Mouse (Mus musculus): ENCODE measurements around the gene Gal3st4. TPM values are rescaled to one million over a fixed set of nuclear protein-coding genes. Genes with fewer than 3 reads are reported as not detected.

Gal3st4 gene
- polyA plus RNA-seq, 1 experiment from 2014 or later = 0.86 TPM

DNA sequence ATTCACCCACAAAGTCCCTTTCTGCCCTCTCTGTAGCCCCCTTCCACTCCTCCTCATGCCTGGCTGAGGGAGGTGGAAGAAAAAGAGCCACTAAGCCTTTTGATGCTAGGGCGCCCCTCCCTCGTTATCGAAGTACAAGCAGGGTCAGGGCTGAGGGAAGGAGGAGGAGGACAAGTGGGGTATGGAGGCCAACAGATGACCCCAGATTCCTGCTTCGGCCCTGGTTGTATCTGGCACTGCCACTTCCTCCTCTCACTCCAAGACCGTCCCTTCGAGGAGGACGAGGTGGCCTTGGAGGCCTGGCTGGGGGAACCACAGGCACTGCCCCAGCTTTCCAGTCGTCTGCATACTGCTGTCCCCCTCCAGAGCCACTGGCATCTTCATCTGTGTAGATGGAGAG, 1.5 kb upstream of the Gal3st4 start:
- no peak for DNase-seq (ENCODE audit: low spot score)
- Histone ChIP-seq H3K9me3 (replicated peaks; ENCODE audit: low read length) (no peaks in the 10 kb centered on the region), H3K9ac (ENCODE audit: low read depth, low read length) (no peak overlapping the region), H3K4me2 (ENCODE audit: low read length) (no peak overlapping the region), H3K4me3 (replicated peaks; ENCODE audit: low read depth, low read length) (no peak overlapping the region), H3K36me3 (ENCODE audit: insufficient read depth, low read length) (0 out of 2 replicates have a peak, but pooled peaks cover 6% of the 10 kb centered on the region), H3K27ac (no peak overlapping the region), H3K4me1 (replicated peaks; ENCODE audit: insufficient read depth, low read length) (peaks cover 10% of the 10 kb centered on the region; the same call in 1 of the 2 replicates), H3K27me3 (ENCODE audit: insufficient read depth, low read length) (no peaks in the 10 kb centered on the region)
- WGBS = 78% methylated on average over 8 of the region's 8 CpGs
- no peak for TF ChIP-seq CTCF (IDR thresholded peaks at IDR 0.05; ENCODE audit: low read depth)
- ATAC-seq (replicated peaks; ENCODE audit: low FRiP score, low read depth) = no peak

DNA sequence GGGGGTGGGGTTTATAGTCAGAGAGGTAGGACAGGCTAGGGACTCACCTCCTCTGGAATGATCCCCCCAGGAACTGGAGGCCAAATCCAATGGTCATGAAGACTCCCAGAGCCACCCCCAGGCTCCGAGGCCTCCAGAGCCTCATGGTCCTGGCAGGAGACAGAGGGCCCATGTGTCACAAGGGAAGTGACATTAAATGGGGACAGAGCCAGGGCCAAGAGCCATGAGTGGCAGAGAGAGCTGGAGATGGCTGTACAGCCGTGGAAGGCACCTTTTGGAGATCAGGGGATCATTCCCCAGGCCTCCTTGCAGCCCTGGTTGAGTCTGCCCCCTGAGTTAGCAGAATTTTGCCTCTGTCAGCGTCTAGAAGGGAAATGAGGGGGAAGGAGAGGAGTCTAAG, 1.4 kb downstream of the Gal3st4 start:
- no peaks in the 10 kb centered on the region for H3K9me3 ChIP-seq (replicated peaks; ENCODE audit: low read length)
- no peak overlapping the region for H3K27ac ChIP-seq
- 0 out of 2 replicates have a peak, but pooled peaks cover 5% of the 10 kb centered on the region for H3K4me1 ChIP-seq (replicated peaks; ENCODE audit: insufficient read depth, low read length)
- H3K4me3 ChIP-seq (replicated peaks; ENCODE audit: low read depth, low read length) = no peak overlapping the region
- 52% methylated on average over 3 of the region's 3 CpGs for WGBS
- H3K9ac ChIP-seq (ENCODE audit: low read depth, low read length) = no peak overlapping the region
- ATAC-seq (replicated peaks; ENCODE audit: low FRiP score, low read depth) (no peak), DNase-seq (ENCODE audit: low spot score) (no peak)
- no peaks in the 10 kb centered on the region for H3K27me3 ChIP-seq (ENCODE audit: insufficient read depth, low read length)
- peaks cover under 1% of the 10 kb centered on the region; the same call in 1 of the 2 replicates for H3K36me3 ChIP-seq (ENCODE audit: insufficient read depth, low read length)
- no peak for TF ChIP-seq CTCF (IDR thresholded peaks at IDR 0.05; ENCODE audit: low read depth)
- no peak overlapping the region for H3K4me2 ChIP-seq (ENCODE audit: low read length)

DNA sequence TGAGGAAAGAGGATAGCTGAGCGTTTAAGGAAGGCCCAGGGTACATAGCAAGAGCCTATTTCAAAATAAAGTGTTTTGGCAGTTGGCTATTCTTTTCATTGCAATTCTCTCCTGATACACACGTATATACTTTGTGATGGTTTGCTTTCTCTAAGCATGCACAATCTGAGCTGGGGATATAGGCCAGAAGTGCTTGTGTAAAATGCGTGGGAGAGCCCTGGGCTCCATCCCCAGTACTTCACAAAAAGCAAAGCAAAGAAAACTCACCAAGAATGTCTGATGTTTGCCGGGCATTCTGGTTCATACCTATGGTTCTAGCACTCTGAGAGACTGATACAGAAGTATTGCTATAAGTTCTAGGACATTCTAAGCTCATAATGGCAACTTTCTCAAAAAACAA, 3.7 kb downstream of the Gal3st4 start:
- 76% methylated on average over 4 of the region's 4 CpGs for WGBS

DNA sequence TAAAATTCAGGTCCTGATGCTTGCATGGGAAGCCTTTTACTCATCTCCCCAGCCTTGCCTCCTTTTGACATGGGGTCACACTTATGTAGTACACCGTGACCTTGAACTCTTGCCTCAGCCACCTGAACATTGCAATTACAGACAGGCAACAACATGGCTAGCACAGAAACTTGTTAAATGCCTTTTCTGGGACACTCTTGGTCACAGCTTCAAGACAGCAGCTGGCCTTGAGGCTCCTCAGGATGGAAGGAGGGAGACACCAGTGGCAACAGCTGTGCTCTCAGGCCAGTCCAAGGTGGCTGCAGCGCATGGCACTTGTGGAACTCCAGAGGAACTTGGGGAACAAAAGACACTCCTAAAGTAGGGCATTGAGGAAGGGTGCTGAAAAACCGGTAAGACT, 5.5 kb downstream of the Gal3st4 start:
- WGBS = 92% methylated on average over 3 of the region's 3 CpGs

More for the DNA sequence above, 3.7 kb downstream of the Gal3st4 start:
- no peaks in the 10 kb centered on the region for H3K27me3 ChIP-seq (ENCODE audit: insufficient read depth, low read length)
- TF ChIP-seq CTCF (IDR thresholded peaks at IDR 0.05; ENCODE audit: low read depth) = no peak
- H3K9me3 ChIP-seq (replicated peaks; ENCODE audit: low read length) = no peaks in the 10 kb centered on the region
- H3K9ac ChIP-seq (ENCODE audit: low read depth, low read length) = no peak overlapping the region
- no peak overlapping the region for H3K4me3 ChIP-seq (replicated peaks; ENCODE audit: low read depth, low read length)
- no peak overlapping the region for H3K27ac ChIP-seq
- ATAC-seq (replicated peaks; ENCODE audit: low FRiP score, low read depth) (no peak), DNase-seq (ENCODE audit: low spot score) (no peak)
- no peaks in the 10 kb centered on the region for H3K4me1 ChIP-seq (replicated peaks; ENCODE audit: insufficient read depth, low read length)
- H3K4me2 ChIP-seq (ENCODE audit: low read length) = no peak overlapping the region
- H3K36me3 ChIP-seq (ENCODE audit: insufficient read depth, low read length) = peaks cover 6% of the 10 kb centered on the region; the same call in 1 of the 2 replicates

DNA sequence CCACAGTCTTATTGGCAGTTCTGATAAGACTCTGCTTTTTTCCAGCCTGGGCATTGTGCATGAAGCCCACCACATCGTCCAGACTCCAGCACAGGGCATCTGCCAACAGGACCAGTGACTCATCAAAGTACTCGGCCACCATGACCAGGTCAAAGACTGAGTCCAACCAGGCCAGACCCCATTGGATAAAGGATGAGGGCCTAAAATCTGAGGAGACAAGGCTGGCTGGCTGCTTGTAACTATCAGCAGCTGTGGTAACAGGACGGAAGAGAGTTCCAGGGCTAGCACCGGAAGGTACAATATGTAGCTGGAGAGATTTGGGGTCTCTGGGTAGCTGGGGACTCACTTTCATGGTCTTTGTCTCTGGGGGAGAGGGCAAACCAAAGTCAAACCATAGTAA, 6.9 kb downstream of the Gal3st4 start:
- 94% methylated on average over 4 of the region's 4 CpGs for WGBS
- H3K9me3 ChIP-seq (replicated peaks; ENCODE audit: low read length) = no peaks in the 10 kb centered on the region
- TF ChIP-seq CTCF (IDR thresholded peaks at IDR 0.05; ENCODE audit: low read depth) = no peak
- no peak overlapping the region for H3K4me3 ChIP-seq (replicated peaks; ENCODE audit: low read depth, low read length)
- no peaks in the 10 kb centered on the region for H3K27me3 ChIP-seq (ENCODE audit: insufficient read depth, low read length)
- peaks cover 9% of the 10 kb centered on the region; the same call in 1 of the 2 replicates for H3K36me3 ChIP-seq (ENCODE audit: insufficient read depth, low read length)
- DNase-seq (ENCODE audit: low spot score) = no peak
- H3K9ac ChIP-seq (ENCODE audit: low read depth, low read length) = no peak overlapping the region
- no peak overlapping the region for H3K27ac ChIP-seq
- H3K4me1 ChIP-seq (replicated peaks; ENCODE audit: insufficient read depth, low read length) = peaks cover 12% of the 10 kb centered on the region
- H3K4me2 ChIP-seq (ENCODE audit: low read length) = no peak overlapping the region
- ATAC-seq (replicated peaks; ENCODE audit: low FRiP score, low read depth) = no peak

More for the DNA sequence above, 5.5 kb downstream of the Gal3st4 start:
- no peak for TF ChIP-seq CTCF (IDR thresholded peaks at IDR 0.05; ENCODE audit: low read depth)
- ATAC-seq (replicated peaks; ENCODE audit: low FRiP score, low read depth) (no peak), DNase-seq (ENCODE audit: low spot score) (no peak)
- Histone ChIP-seq H3K9ac (ENCODE audit: low read depth, low read length) (no peak overlapping the region), H3K27me3 (ENCODE audit: insufficient read depth, low read length) (no peaks in the 10 kb centered on the region), H3K27ac (no peak overlapping the region), H3K9me3 (replicated peaks; ENCODE audit: low read length) (no peaks in the 10 kb centered on the region), H3K4me3 (replicated peaks; ENCODE audit: low read depth, low read length) (no peak overlapping the region), H3K4me2 (ENCODE audit: low read length) (no peak overlapping the region), H3K4me1 (replicated peaks; ENCODE audit: insufficient read depth, low read length) (peaks cover 12% of the 10 kb centered on the region), H3K36me3 (ENCODE audit: insufficient read depth, low read length) (peaks cover 6% of the 10 kb centered on the region; the same call in 1 of the 2 replicates)

DNA sequence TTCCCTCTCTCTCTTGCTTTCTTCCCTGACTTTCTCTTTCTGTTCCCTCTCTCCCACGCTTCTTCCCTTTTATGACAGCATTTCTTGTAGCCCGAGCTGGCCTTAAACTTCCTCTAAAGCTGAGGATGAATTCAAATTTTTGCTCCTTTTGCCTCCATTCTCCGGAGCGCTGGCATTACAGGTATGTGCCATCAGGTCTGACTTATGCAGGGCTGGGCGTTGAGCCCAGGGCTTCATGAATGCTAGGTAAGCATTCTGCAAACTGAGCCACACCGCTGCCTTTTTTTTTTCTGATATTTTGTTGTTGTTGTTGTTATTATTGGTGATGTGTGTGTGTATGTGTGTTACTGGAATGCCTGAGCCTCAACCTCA, 8.4 kb downstream of the Gal3st4 start:
- peaks cover 12% of the 10 kb centered on the region for H3K4me1 ChIP-seq (replicated peaks; ENCODE audit: insufficient read depth, low read length)
- H3K4me3 ChIP-seq (replicated peaks; ENCODE audit: low read depth, low read length) = peak overlapping the region; percentile 85
- H3K27me3 ChIP-seq (ENCODE audit: insufficient read depth, low read length) = no peaks in the 10 kb centered on the region
- H3K27ac ChIP-seq = peak overlapping the region; percentile 5; the same call in 1 of the 2 replicates
- no peak for TF ChIP-seq CTCF (IDR thresholded peaks at IDR 0.05; ENCODE audit: low read depth)
- peak overlapping the region; percentile 93; the same call in 1 of the 2 replicates for H3K9ac ChIP-seq (ENCODE audit: low read depth, low read length)
- ATAC-seq (replicated peaks; ENCODE audit: low FRiP score, low read depth) (no peak), DNase-seq (ENCODE audit: low spot score) (no peak)
- H3K9me3 ChIP-seq (replicated peaks; ENCODE audit: low read length) = no peaks in the 10 kb centered on the region
- H3K36me3 ChIP-seq (ENCODE audit: insufficient read depth, low read length) = peaks cover 24% of the 10 kb centered on the region
- peak overlapping the region; percentile 95 for H3K4me2 ChIP-seq (ENCODE audit: low read length)
- WGBS = 12% methylated on average over 6 of the region's 6 CpGs
